ENCODE assay signal across 7 mouse cellular contexts in genomic region chr14:52279747-52280120, GRCm38 (mm10). TPM values are rescaled to one million over a fixed set of nuclear protein-coding genes. Genes with fewer than 3 reads are reported as not detected.
DNase-seq lines count a peak whose midpoint lies in the region; ATAC-seq and TF ChIP-seq lines count a peak whose summit lies in the region.

No protein-coding gene starts in this region.

- peak overlapping the region; percentile 85 for H3K4me3 ChIP-seq in lung, embryonic 14.5 days (ENCODE audit: low read depth, low read length)
- peak overlapping the region; percentile 88 for H3K4me3 ChIP-seq in embryonic facial prominence, embryonic 13.5 days
- H3K4me3 ChIP-seq in limb, embryonic 10.5 days = peak overlapping the region; percentile 95
- peak overlapping the region; percentile 82 for H3K4me3 ChIP-seq in neural tube, embryonic 15.5 days (replicated peaks)

- no peaks in the 10 kb centered on the region for H3K27me3 ChIP-seq in lung, embryonic 14.5 days (ENCODE audit: insufficient read depth, low read length)
- no peaks in the 10 kb centered on the region for H3K27me3 ChIP-seq in embryonic facial prominence, embryonic 13.5 days
- H3K27me3 ChIP-seq in limb, embryonic 10.5 days (ENCODE audit: low read depth, poor library complexity, severe bottlenecking) = no peaks in the 10 kb centered on the region
- H3K27me3 ChIP-seq in neural tube, embryonic 15.5 days (replicated peaks) = no peaks in the 10 kb centered on the region

- H3K4me1 ChIP-seq in lung, embryonic 14.5 days (ENCODE audit: insufficient read depth) = no peaks in the 10 kb centered on the region
- H3K4me1 ChIP-seq in embryonic facial prominence, embryonic 13.5 days = peaks cover 13% of the 10 kb centered on the region
- peaks cover 8% of the 10 kb centered on the region for H3K4me1 ChIP-seq in limb, embryonic 10.5 days
- H3K4me1 ChIP-seq in neural tube, embryonic 15.5 days = peaks cover 23% of the 10 kb centered on the region

- H3K9me3 ChIP-seq in lung, embryonic 14.5 days (ENCODE audit: low read depth, low read length) = no peaks in the 10 kb centered on the region
- H3K9me3 ChIP-seq in embryonic facial prominence, embryonic 13.5 days = no peaks in the 10 kb centered on the region
- no peaks in the 10 kb centered on the region for H3K9me3 ChIP-seq in limb, embryonic 10.5 days (replicated peaks)
- H3K9me3 ChIP-seq in neural tube, embryonic 15.5 days (replicated peaks) = no peaks in the 10 kb centered on the region

- ATAC-seq in lung, embryonic 14.5 days (ENCODE audit: insufficient read depth) = peak; percentile 32
- peak; percentile 27; the same call in 1 of the 2 replicates for ATAC-seq in embryonic facial prominence, embryonic 13.5 days (ENCODE audit: insufficient number of reproducible peaks, insufficient read depth, low FRiP score, low TSS enrichment, low read depth)
- peak; percentile 51 for ATAC-seq in neural tube, embryonic 15.5 days (ENCODE audit: low FRiP score)

- TF ChIP-seq CTCF in lung, embryonic 14.5 days (IDR thresholded peaks at IDR 0.05; ENCODE audit: low read depth) = no peak

- peak overlapping the region; percentile 71 for H3K4me2 ChIP-seq in lung, embryonic 14.5 days
- H3K4me2 ChIP-seq in embryonic facial prominence, embryonic 13.5 days = peak overlapping the region; percentile 69
- H3K4me2 ChIP-seq in neural tube, embryonic 15.5 days = peak overlapping the region; percentile 61

- under 1% methylated on average over 21 of the region's 21 CpGs for WGBS in lung, embryonic 14.5 days
- under 1% methylated on average over 21 of the region's 21 CpGs for WGBS in embryonic facial prominence, embryonic 13.5 days
- WGBS in limb, embryonic 10.5 days = 1% methylated on average over 21 of the region's 21 CpGs
- under 1% methylated on average over 21 of the region's 21 CpGs for WGBS in neural tube, embryonic 15.5 days

- DNase-seq in lung, embryonic 14.5 days = peak; percentile 15
- DNase-seq in lung, postnatal 14 days = no peak
- DNase-seq in limb, embryonic 10.5 days (ENCODE audit: low spot score) = no peak
- DNase-seq in layer of hippocampus, adult 8-10 months (ENCODE audit: low spot score in 2 of 2) = no peak
- DNase-seq in right cerebral cortex, postnatal 25 days = no peak

- peaks cover under 1% of the 10 kb centered on the region; the same call in 1 of the 2 replicates for H3K36me3 ChIP-seq in lung, embryonic 14.5 days (ENCODE audit: insufficient read depth)
- peaks cover 17% of the 10 kb centered on the region for H3K36me3 ChIP-seq in embryonic facial prominence, embryonic 13.5 days
- peaks cover 17% of the 10 kb centered on the region for H3K36me3 ChIP-seq in limb, embryonic 10.5 days
- peaks cover 8% of the 10 kb centered on the region for H3K36me3 ChIP-seq in neural tube, embryonic 15.5 days

- H3K27ac ChIP-seq in lung, embryonic 14.5 days (ENCODE audit: low read depth) = peak overlapping the region; percentile 72
- peak overlapping the region; percentile 81 for H3K27ac ChIP-seq in embryonic facial prominence, embryonic 13.5 days
- H3K27ac ChIP-seq in limb, embryonic 10.5 days = peak overlapping the region; percentile 87
- peak overlapping the region; percentile 89 for H3K27ac ChIP-seq in neural tube, embryonic 15.5 days (replicated peaks)

- peak overlapping the region; percentile 83 for H3K9ac ChIP-seq in lung, embryonic 14.5 days
- peak overlapping the region; percentile 92 for H3K9ac ChIP-seq in embryonic facial prominence, embryonic 13.5 days
- H3K9ac ChIP-seq in neural tube, embryonic 15.5 days (replicated peaks) = peak overlapping the region; percentile 82

RNA-seq across cellular contexts. Expression of gene Rab2b, which starts 0.4 kb away (rescaled TPM):
- 18.6 and 19.8 TPM in 2 replicates for polyA plus RNA-seq in lung, embryonic 14.5 days (2014; fragmentation: Nextera tagmentation; extraction: Ambion mirVana)
- 24.0 and 27.9 TPM in 2 replicates for polyA plus RNA-seq in embryonic facial prominence, embryonic 13.5 days (2015; fragmentation: Nextera tagmentation; extraction: Ambion mirVana)
- 20.8 and 21.8 TPM in 2 replicates for polyA plus RNA-seq in limb, embryonic 10.5 days (2016; fragmentation: Nextera tagmentation; extraction: Ambion mirVana)
- polyA plus RNA-seq in neural tube, embryonic 15.5 days (2015; fragmentation: Nextera tagmentation; extraction: Ambion mirVana) = 47.5 and 50.0 TPM in 2 replicates
- total RNA-seq in layer of hippocampus, adult 8-10 months (2022) = 10 to 100 TPM; 33.2 to 41.8 (median 37.8) TPM

RNA-seq across cellular contexts. Expression of gene Tox4, which starts 0.8 kb away (rescaled TPM):
- 41.1 and 47.1 TPM in 2 replicates for polyA plus RNA-seq in lung, embryonic 14.5 days (2014; fragmentation: Nextera tagmentation; extraction: Ambion mirVana)
- 41.9 TPM in 2 replicates for polyA plus RNA-seq in embryonic facial prominence, embryonic 13.5 days (2015; fragmentation: Nextera tagmentation; extraction: Ambion mirVana)
- polyA plus RNA-seq in limb, embryonic 10.5 days (2016; fragmentation: Nextera tagmentation; extraction: Ambion mirVana) = 49.3 and 56.6 TPM in 2 replicates
- 51.0 and 52.5 TPM in 2 replicates for polyA plus RNA-seq in neural tube, embryonic 15.5 days (2015; fragmentation: Nextera tagmentation; extraction: Ambion mirVana)
- 10 to 100 TPM; 58.5 to 76.8 (median 70.4) TPM for total RNA-seq in layer of hippocampus, adult 8-10 months (2022)

RNA-seq across cellular contexts. Expression of gene Chd8, which starts 22.2 kb away (rescaled TPM):
- polyA plus RNA-seq in lung, embryonic 14.5 days (2014; fragmentation: Nextera tagmentation; extraction: Ambion mirVana) = 48.8 and 52.8 TPM in 2 replicates
- 47.4 and 49.9 TPM in 2 replicates for polyA plus RNA-seq in embryonic facial prominence, embryonic 13.5 days (2015; fragmentation: Nextera tagmentation; extraction: Ambion mirVana)
- 43.9 and 49.6 TPM in 2 replicates for polyA plus RNA-seq in limb, embryonic 10.5 days (2016; fragmentation: Nextera tagmentation; extraction: Ambion mirVana)
- polyA plus RNA-seq in neural tube, embryonic 15.5 days (2015; fragmentation: Nextera tagmentation; extraction: Ambion mirVana) = 30.0 and 30.5 TPM in 2 replicates
- 100 to 1,000 TPM in 3 of 4 experiments, 10 to 100 TPM in 1; 94.4 to 117 (median 110) TPM for total RNA-seq in layer of hippocampus, adult 8-10 months (2022)

RNA-seq across cellular contexts. Expression of gene Mettl3, which starts 25.2 kb away (rescaled TPM):
- 40.9 and 46.6 TPM in 2 replicates for polyA plus RNA-seq in lung, embryonic 14.5 days (2014; fragmentation: Nextera tagmentation; extraction: Ambion mirVana)
- 51.4 and 52.9 TPM in 2 replicates for polyA plus RNA-seq in embryonic facial prominence, embryonic 13.5 days (2015; fragmentation: Nextera tagmentation; extraction: Ambion mirVana)
- 58.6 and 64.5 TPM in 2 replicates for polyA plus RNA-seq in limb, embryonic 10.5 days (2016; fragmentation: Nextera tagmentation; extraction: Ambion mirVana)
- polyA plus RNA-seq in neural tube, embryonic 15.5 days (2015; fragmentation: Nextera tagmentation; extraction: Ambion mirVana) = 44.9 and 47.9 TPM in 2 replicates
- total RNA-seq in layer of hippocampus, adult 8-10 months (2022) = 10 to 100 TPM; 35.5 to 54.7 (median 43.9) TPM

RNA-seq across cellular contexts. Expression of gene Sall2, which starts 48.8 kb away (rescaled TPM):
- polyA plus RNA-seq in lung, embryonic 14.5 days (2014; fragmentation: Nextera tagmentation; extraction: Ambion mirVana) = 20.8 and 22.9 TPM in 2 replicates
- polyA plus RNA-seq in embryonic facial prominence, embryonic 13.5 days (2015; fragmentation: Nextera tagmentation; extraction: Ambion mirVana) = 26.2 and 27.7 TPM in 2 replicates
- polyA plus RNA-seq in limb, embryonic 10.5 days (2016; fragmentation: Nextera tagmentation; extraction: Ambion mirVana) = 30.8 and 36.1 TPM in 2 replicates
- polyA plus RNA-seq in neural tube, embryonic 15.5 days (2015; fragmentation: Nextera tagmentation; extraction: Ambion mirVana) = 40.0 and 41.6 TPM in 2 replicates
- total RNA-seq in layer of hippocampus, adult 8-10 months (2022) = 10 to 100 TPM; 44.9 to 46.8 (median 45.8) TPM
